Mouse (Mus musculus) neural tube, embryonic 13.5 days (tissue): ENCODE data around the gene Zfp69. TPM values are rescaled to one million over a fixed set of nuclear protein-coding genes. Genes with fewer than 3 reads are reported as not detected.

ENCODE experiments used
- ATAC-seq: fragments of 200-750 bp; cut with Nextera tagmentation; 2 replicates; pipeline ENCODE4 v1.8.0; 2017; ENCODE audit warnings: low read depth, mild to moderate bottlenecking, moderate TSS enrichment, moderate library complexity
- H3K27ac ChIP-seq: fragments of 300-500 bp; sonication (generic); replicated peaks from 2 replicates; pipeline ENCODE4 v1.5.1; 2015; ENCODE audit warnings: moderate library complexity, mild to moderate bottlenecking, inconsistent platforms
- H3K27me3 ChIP-seq: fragments of 300-500 bp; sonication (generic); 2 replicates; pipeline ENCODE4 v1.6.1; 2015; ENCODE audit warnings: mild to moderate bottlenecking, inconsistent platforms
- H3K36me3 ChIP-seq: fragments of 300-500 bp; sonication (generic); 2 replicates; pipeline ENCODE4 v1.6.1; 2015; ENCODE audit warnings: mild to moderate bottlenecking, inconsistent platforms
- H3K4me1 ChIP-seq: fragments of 300-500 bp; sonication (generic); replicated peaks from 2 replicates; pipeline ENCODE4 v1.6.1; 2015; ENCODE audit warnings: inconsistent platforms
- H3K4me2 ChIP-seq: fragments of 300-500 bp; sonication (generic); 2 replicates; pipeline ENCODE4 v1.6.1; 2015; ENCODE audit warnings: inconsistent platforms, mild to moderate bottlenecking, moderate library complexity
- H3K4me3 ChIP-seq: fragments of 300-500 bp; sonication (generic); 2 replicates; pipeline ENCODE4 v1.5.1; 2015; ENCODE audit warnings: mild to moderate bottlenecking, inconsistent platforms
- H3K9ac ChIP-seq: fragments of 300-500 bp; sonication (generic); 2 replicates; pipeline ENCODE4 v1.6.1; 2015; ENCODE audit warnings: moderate library complexity, mild to moderate bottlenecking, inconsistent platforms
- H3K9me3 ChIP-seq: fragments of 300-500 bp; sonication (generic); 2 replicates; pipeline ENCODE4 v1.6.1; 2016; ENCODE audit warnings: inconsistent platforms
- WGBS: fragments of 180-500 bp; shearing (Covaris S2); methylation state at CpG from one replicate; pipeline ENCODE4 v1.1.7; 2015; 5-methylcytosine and 5-hydroxymethylcytosine counted together
- polyA plus RNA-seq: library from polyadenylated mRNA; unstranded; fragments of >200 nt; fragmentation: Nextera tagmentation; extraction: Ambion mirVana; gene quantifications from 2 replicates; pipeline ENCODE4 v1.2.1, GENCODE M21; 2015

Zfp69 gene
- 7.9 and 8.3 TPM in 2 replicates for polyA plus RNA-seq

GRCm38 (mm10) chr4:120951428-120951973 is at the start of gene Zfp69:
TSS of gene Zfp69 (minus strand) at chr4:120951699.
- no peaks in the 10 kb centered on the region for H3K27me3 ChIP-seq
- peak; percentile 98 for ATAC-seq
- H3K4me1 ChIP-seq: peaks cover 17% of the 10 kb centered on the region
- peak within 1 kb of the TSS; percentile 65 for H3K4me3 ChIP-seq
- H3K4me2 ChIP-seq: peak within 1 kb of the TSS; percentile 56
- H3K36me3 ChIP-seq: 0 out of 2 replicates have a peak, but pooled peaks cover 9% of the 10 kb centered on the region
- under 1% methylated on average over 53 of the region's 60 CpGs for WGBS
- H3K9ac ChIP-seq: peak within 1 kb of the TSS; percentile 76
- H3K9me3 ChIP-seq: no peaks in the 10 kb centered on the region
- H3K27ac ChIP-seq: peak within 1 kb of the TSS; percentile 87

- H3K27me3 ChIP-seq: no peaks in the 10 kb centered on the region
- H3K4me2 ChIP-seq: no peak overlapping the region
- H3K9ac ChIP-seq: no peak overlapping the region
- H3K4me1 ChIP-seq: peaks cover 58% of the 10 kb centered on the region
- no peak overlapping the region for H3K4me3 ChIP-seq
- WGBS: 88% methylated on average over 2 of the region's 2 CpGs
- H3K36me3 ChIP-seq: no peaks in the 10 kb centered on the region
- no peaks in the 10 kb centered on the region for H3K9me3 ChIP-seq
- H3K27ac ChIP-seq: no peak overlapping the region
- ATAC-seq: no peak
Measured at GRCm38 (mm10) chr4:121001042-121001441, 49.5 kb upstream of the Zfp69 start.

- Histone ChIP-seq H3K4me2 (no peak overlapping the region), H3K36me3 (no peaks in the 10 kb centered on the region), H3K4me1 (peaks cover 9% of the 10 kb centered on the region; the same call in 1 of the 2 replicates), H3K27ac (no peak overlapping the region), H3K9me3 (no peaks in the 10 kb centered on the region), H3K9ac (no peak overlapping the region), H3K27me3 (no peaks in the 10 kb centered on the region), H3K4me3 (no peak overlapping the region)
- no peak for ATAC-seq
- 91% methylated on average over 1 of the region's 1 CpGs for WGBS
Measured at GRCm38 (mm10) chr4:120995911-120996310, 44.4 kb upstream of the Zfp69 start.

GRCm38 (mm10) chr4:120993025-120993424 is 41.5 kb upstream of the Zfp69 start:
- no peaks in the 10 kb centered on the region for H3K27me3 ChIP-seq
- no peaks in the 10 kb centered on the region for H3K9me3 ChIP-seq
- H3K4me3 ChIP-seq: no peak overlapping the region
- no peak overlapping the region for H3K4me2 ChIP-seq
- WGBS: 86% methylated on average over 1 of the region's 1 CpGs
- H3K4me1 ChIP-seq: no peaks in the 10 kb centered on the region
- no peak overlapping the region for H3K27ac ChIP-seq
- ATAC-seq: no peak
- H3K9ac ChIP-seq: no peak overlapping the region
- no peaks in the 10 kb centered on the region for H3K36me3 ChIP-seq

- H3K36me3 ChIP-seq: no peaks in the 10 kb centered on the region
- ATAC-seq: no peak
- no peak overlapping the region for H3K9ac ChIP-seq
- no peak overlapping the region for H3K4me2 ChIP-seq
- no peak overlapping the region for H3K4me3 ChIP-seq
- H3K9me3 ChIP-seq: no peaks in the 10 kb centered on the region
- no peaks in the 10 kb centered on the region for H3K27me3 ChIP-seq
- no peaks in the 10 kb centered on the region for H3K4me1 ChIP-seq
- WGBS: 83% methylated on average over 2 of the region's 2 CpGs
- no peak overlapping the region for H3K27ac ChIP-seq
Measured at GRCm38 (mm10) chr4:120992284-120992683, 40.8 kb upstream of the Zfp69 start.

- Histone ChIP-seq H3K27ac (no peak overlapping the region), H3K4me2 (no peak overlapping the region), H3K4me1 (no peaks in the 10 kb centered on the region), H3K9me3 (no peaks in the 10 kb centered on the region), H3K9ac (no peak overlapping the region), H3K27me3 (no peaks in the 10 kb centered on the region), H3K36me3 (peaks cover 18% of the 10 kb centered on the region), H3K4me3 (no peak overlapping the region)
- 84% methylated on average over 4 of the region's 4 CpGs for WGBS
- no peak for ATAC-seq
Measured at GRCm38 (mm10) chr4:120987319-120987718, 35.8 kb upstream of the Zfp69 start.

- H3K4me1 ChIP-seq: no peaks in the 10 kb centered on the region
- no peaks in the 10 kb centered on the region for H3K9me3 ChIP-seq
- 28% methylated on average over 6 of the region's 6 CpGs for WGBS
- no peak overlapping the region for H3K4me3 ChIP-seq
- no peaks in the 10 kb centered on the region for H3K27me3 ChIP-seq
- H3K4me2 ChIP-seq: no peak overlapping the region
- peaks cover 25% of the 10 kb centered on the region for H3K36me3 ChIP-seq
- no peak overlapping the region for H3K9ac ChIP-seq
- peak; percentile 64; the same call in 1 of the 2 replicates for ATAC-seq
- H3K27ac ChIP-seq: no peak overlapping the region
Measured at GRCm38 (mm10) chr4:120986446-120986845, 34.9 kb upstream of the Zfp69 start.

GRCm38 (mm10) chr4:120978221-120978620 is 26.7 kb upstream of the Zfp69 start:
- H3K27me3 ChIP-seq: no peaks in the 10 kb centered on the region
- H3K9ac ChIP-seq: no peak overlapping the region
- no peak overlapping the region for H3K4me2 ChIP-seq
- H3K36me3 ChIP-seq: peaks cover 59% of the 10 kb centered on the region
- no peak overlapping the region for H3K4me3 ChIP-seq
- WGBS: 91% methylated on average over 3 of the region's 3 CpGs
- H3K9me3 ChIP-seq: no peaks in the 10 kb centered on the region
- no peak for ATAC-seq
- H3K27ac ChIP-seq: no peak overlapping the region
- H3K4me1 ChIP-seq: no peaks in the 10 kb centered on the region

- Histone ChIP-seq H3K9me3 (no peaks in the 10 kb centered on the region), H3K36me3 (peaks cover 62% of the 10 kb centered on the region), H3K4me2 (no peak overlapping the region), H3K27me3 (no peaks in the 10 kb centered on the region), H3K9ac (no peak overlapping the region), H3K4me3 (no peak overlapping the region), H3K27ac (no peak overlapping the region), H3K4me1 (no peaks in the 10 kb centered on the region)
- no peak for ATAC-seq
- WGBS: 92% methylated on average over 4 of the region's 4 CpGs
Measured at GRCm38 (mm10) chr4:120975428-120975734, 23.9 kb upstream of the Zfp69 start.

GRCm38 (mm10) chr4:120974711-120975427 is 23.4 kb upstream of the Zfp69 start:
- Histone ChIP-seq H3K4me2 (no peak overlapping the region), H3K27ac (no peak overlapping the region), H3K9ac (no peak overlapping the region), H3K27me3 (no peaks in the 10 kb centered on the region), H3K36me3 (peaks cover 61% of the 10 kb centered on the region), H3K4me3 (no peak overlapping the region), H3K9me3 (no peaks in the 10 kb centered on the region), H3K4me1 (no peaks in the 10 kb centered on the region)
- no peak for ATAC-seq
- WGBS: 88% methylated on average over 11 of the region's 11 CpGs

GRCm38 (mm10) chr4:120971842-120972241 is 20.3 kb upstream of the Zfp69 start:
- 88% methylated on average over 8 of the region's 8 CpGs for WGBS
- H3K27me3 ChIP-seq: no peaks in the 10 kb centered on the region
- no peaks in the 10 kb centered on the region for H3K9me3 ChIP-seq
- no peak overlapping the region for H3K4me3 ChIP-seq
- H3K9ac ChIP-seq: no peak overlapping the region
- peaks cover 88% of the 10 kb centered on the region for H3K36me3 ChIP-seq
- no peak overlapping the region for H3K27ac ChIP-seq
- no peak overlapping the region for H3K4me2 ChIP-seq
- H3K4me1 ChIP-seq: no peaks in the 10 kb centered on the region
- no peak for ATAC-seq

GRCm38 (mm10) chr4:120969382-120970146 is 18.1 kb upstream of the Zfp69 start:
- H3K27me3 ChIP-seq: no peaks in the 10 kb centered on the region
- peaks cover 74% of the 10 kb centered on the region for H3K36me3 ChIP-seq
- H3K9ac ChIP-seq: no peak overlapping the region
- no peak overlapping the region for H3K4me3 ChIP-seq
- H3K4me1 ChIP-seq: no peaks in the 10 kb centered on the region
- ATAC-seq: peak; percentile 61
- H3K4me2 ChIP-seq: no peak overlapping the region
- WGBS: 85% methylated on average over 5 of the region's 5 CpGs
- no peaks in the 10 kb centered on the region for H3K9me3 ChIP-seq
- no peak overlapping the region for H3K27ac ChIP-seq
